Comparison of ENCODE assay signal across 29 mouse cellular contexts in genomic region chr8:78913823-78914222, GRCm38 (mm10).
"Had no signal": no experiment of that assay in that cellular context is flagged by ENCODE, and none has a peak within 500 bp of the region (broad histone marks: within the 10 kb centered on the region; RNA-seq: fewer than 3 reads in every experiment).

No protein-coding gene starts in this region.

- H3K4me1 ChIP-seq: limb, embryonic 10.5 days; limb, embryonic 12.5 days; limb, embryonic 13.5 days; limb, embryonic 15.5 days; liver, embryonic 12.5 days; liver, embryonic 13.5 days; liver, embryonic 15.5 days; lung, embryonic 15.5 days; megakaryocyte, embryonic 14.5 days; midbrain, embryonic 10.5 days; midbrain, embryonic 12.5 days; midbrain, embryonic 13.5 days; midbrain, embryonic 15.5 days had no signal

- H3K27ac ChIP-seq: limb, embryonic 10.5 days; limb, embryonic 12.5 days; limb, embryonic 13.5 days; limb, embryonic 15.5 days; liver, embryonic 12.5 days; liver, embryonic 13.5 days; liver, embryonic 14.5 days; liver, embryonic 15.5 days; lung, embryonic 15.5 days; macrophage; midbrain, embryonic 10.5 days; midbrain, embryonic 12.5 days; midbrain, embryonic 13.5 days; midbrain, embryonic 15.5 days had no signal

- H3K36me3 ChIP-seq: limb, embryonic 10.5 days; limb, embryonic 12.5 days; limb, embryonic 13.5 days; limb, embryonic 15.5 days; liver, embryonic 12.5 days; liver, embryonic 13.5 days; liver, embryonic 15.5 days; lung, embryonic 15.5 days; midbrain, embryonic 10.5 days; midbrain, embryonic 12.5 days; midbrain, embryonic 13.5 days; midbrain, embryonic 15.5 days had no signal

- H3K27me3 ChIP-seq: limb, embryonic 12.5 days; limb, embryonic 13.5 days; limb, embryonic 15.5 days; liver, embryonic 12.5 days; liver, embryonic 13.5 days; liver, embryonic 15.5 days; lung, embryonic 15.5 days; megakaryocyte, embryonic 14.5 days; midbrain, embryonic 12.5 days; midbrain, embryonic 13.5 days; midbrain, embryonic 15.5 days had no signal

- H3K9ac ChIP-seq: limb, embryonic 12.5 days; limb, embryonic 13.5 days; limb, embryonic 15.5 days; liver, embryonic 12.5 days; liver, embryonic 13.5 days; liver, embryonic 14.5 days; liver, embryonic 15.5 days; liver, postnatal 0 days; lung, embryonic 14.5 days; lung, embryonic 15.5 days; midbrain, embryonic 12.5 days; midbrain, embryonic 13.5 days; midbrain, embryonic 15.5 days had no signal

- DNase-seq: left cerebral cortex, postnatal 4 days; liver; liver, embryonic 13.5 days; liver, postnatal 0 days; lung, adult 18-20 months; lung, adult 2 months; lung, embryonic 14.5 days; lung, postnatal 10 days; lung, postnatal 14 days; lung, postnatal 36 days; lung, postnatal 4 days; midbrain, embryonic 14.5 days had no signal

- H3K4me3 ChIP-seq: limb, embryonic 10.5 days; limb, embryonic 12.5 days; limb, embryonic 13.5 days; limb, embryonic 15.5 days; liver, embryonic 12.5 days; liver, embryonic 13.5 days; liver, embryonic 15.5 days; lung, embryonic 15.5 days; megakaryocyte, embryonic 14.5 days; midbrain, embryonic 10.5 days; midbrain, embryonic 12.5 days; midbrain, embryonic 13.5 days; midbrain, embryonic 15.5 days; myocyte had no signal

- H3K9me3 ChIP-seq: limb, embryonic 10.5 days; limb, embryonic 13.5 days; limb, embryonic 15.5 days; liver, embryonic 12.5 days; liver, embryonic 13.5 days; liver, embryonic 15.5 days; lung, embryonic 15.5 days; midbrain, embryonic 10.5 days; midbrain, embryonic 12.5 days; midbrain, embryonic 15.5 days had no signal

- H3K4me2 ChIP-seq: limb, embryonic 12.5 days; limb, embryonic 13.5 days; limb, embryonic 15.5 days; liver, embryonic 11.5 days; liver, embryonic 12.5 days; liver, embryonic 13.5 days; liver, embryonic 15.5 days; lung, embryonic 14.5 days; lung, embryonic 15.5 days; midbrain, embryonic 11.5 days; midbrain, embryonic 12.5 days; midbrain, embryonic 13.5 days; midbrain, embryonic 15.5 days had no signal
